Mouse (Mus musculus) neural tube, embryonic 14.5 days (tissue): ENCODE measurements around the gene Osbpl3. TPM values are rescaled to one million over a fixed set of nuclear protein-coding genes. Genes with fewer than 3 reads are reported as not detected.

Experiments used
- ATAC-seq: fragments of 200-750 bp; cut with Nextera tagmentation; 2 replicates; pipeline ENCODE4 v1.8.0; 2017; ENCODE audit warnings: low read depth, mild to moderate bottlenecking, moderate TSS enrichment, moderate library complexity
- H3K27ac ChIP-seq: fragments of 300-500 bp; sonication (generic); 2 replicates; pipeline ENCODE4 v1.5.1; 2014; ENCODE audit warnings: low read depth, mild to moderate bottlenecking, control low read depth, low read length, moderate library complexity, mixed read lengths
- H3K27me3 ChIP-seq: fragments of 300-500 bp; sonication (generic); 2 replicates; pipeline ENCODE4 v1.6.1; 2014; ENCODE audit warnings: low read length; ENCODE audit not compliant: control insufficient read depth, insufficient read depth
- H3K36me3 ChIP-seq: fragments of 300-500 bp; sonication (generic); 2 replicates; pipeline ENCODE4 v1.6.1; 2014; ENCODE audit warnings: low read length, mixed read lengths; ENCODE audit not compliant: control insufficient read depth, insufficient read depth
- H3K4me1 ChIP-seq: fragments of 300-500 bp; sonication (generic); 2 replicates; pipeline ENCODE4 v1.6.1; 2014; ENCODE audit warnings: low read length; ENCODE audit not compliant: control insufficient read depth, insufficient read depth
- H3K4me2 ChIP-seq: fragments of 300-500 bp; sonication (generic); 2 replicates; pipeline ENCODE4 v1.6.1; 2014; ENCODE audit warnings: mild to moderate bottlenecking, low read depth, low read length, control low read depth
- H3K4me3 ChIP-seq: fragments of 300-500 bp; sonication (generic); 2 replicates; pipeline ENCODE4 v1.5.1; 2014; ENCODE audit warnings: low read depth, low read length, control low read depth, mixed read lengths
- H3K9ac ChIP-seq: fragments of 300-500 bp; sonication (generic); replicated peaks from 2 replicates; pipeline ENCODE4 v1.6.1; 2014; ENCODE audit warnings: low read depth, mild to moderate bottlenecking, control low read depth, low read length, mixed read lengths
- H3K9me3 ChIP-seq: fragments of 300-500 bp; sonication (generic); 2 replicates; pipeline ENCODE4 v1.6.1; 2016; ENCODE audit warnings: low read length; ENCODE audit not compliant: control insufficient read depth
- WGBS: fragments of 180-500 bp; shearing (Covaris S2); extraction: QIAGEN DNeasy Blood & Tissue Kit; methylation state at CpG from one replicate; pipeline ENCODE4 v1.1.7; 2014; 5-methylcytosine and 5-hydroxymethylcytosine counted together
- polyA plus RNA-seq: library from polyadenylated mRNA; unstranded; fragments of >200 nt; fragmentation: Nextera tagmentation; extraction: Ambion mirVana; gene quantifications from 2 replicates; pipeline ENCODE4 v1.2.1, GENCODE M21; 2014

Gene Osbpl3
- polyA plus RNA-seq, 1 experiment from 2014 or later: 3.2 TPM

DNA sequence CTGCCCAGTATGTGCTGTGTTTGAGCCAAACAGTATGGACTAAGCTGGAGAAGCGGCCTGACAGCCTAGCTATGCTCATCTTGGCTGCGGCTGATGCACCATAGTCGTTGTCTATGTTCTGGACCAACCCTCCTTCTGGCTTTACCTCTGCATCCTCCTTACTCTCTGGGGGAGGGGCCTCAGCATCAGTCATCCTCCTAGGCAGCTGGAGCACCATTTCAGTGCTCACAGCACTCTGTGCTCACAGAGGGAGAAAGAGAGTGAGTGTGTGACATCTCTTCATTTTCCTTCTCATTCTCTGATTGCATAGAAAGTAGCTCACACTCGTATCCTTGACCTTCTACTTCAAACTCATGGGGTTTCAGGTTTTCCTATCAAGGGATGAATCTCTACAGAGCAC lies 129.8 kb downstream of the Osbpl3 start:
- Histone ChIP-seq H3K4me3 (no peak overlapping the region), H3K4me1 (no peaks in the 10 kb centered on the region), H3K9ac (no peak overlapping the region), H3K9me3 (no peaks in the 10 kb centered on the region), H3K4me2 (no peak overlapping the region), H3K27ac (no peak overlapping the region), H3K36me3 (no peaks in the 10 kb centered on the region), H3K27me3 (no peaks in the 10 kb centered on the region)
- no peak for ATAC-seq
- 88% methylated on average over 4 of the region's 4 CpGs for WGBS

DNA sequence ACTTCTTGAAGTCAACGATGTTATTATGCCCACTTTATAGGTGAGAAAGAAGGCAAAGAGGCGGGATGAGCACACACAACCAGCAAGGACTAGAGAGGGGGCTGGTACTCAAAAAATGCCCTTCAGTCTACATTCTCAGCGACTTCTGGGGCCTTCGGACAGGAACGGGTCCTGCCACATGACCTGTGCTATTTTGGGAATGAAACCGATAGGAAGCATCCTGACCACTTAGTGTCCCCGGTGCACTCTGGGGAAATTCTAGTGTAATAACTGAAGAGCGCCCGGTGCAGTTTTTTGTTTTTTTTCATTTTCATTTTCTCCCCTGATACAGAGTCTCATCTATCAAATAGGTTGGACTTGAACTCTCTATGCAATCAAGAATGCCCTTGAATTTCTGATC lies 130.5 kb downstream of the Osbpl3 start:
- no peak overlapping the region for H3K27ac ChIP-seq
- no peaks in the 10 kb centered on the region for H3K4me1 ChIP-seq
- H3K36me3 ChIP-seq: no peaks in the 10 kb centered on the region
- H3K9ac ChIP-seq: no peak overlapping the region
- H3K27me3 ChIP-seq: no peaks in the 10 kb centered on the region
- ATAC-seq: no peak
- H3K4me3 ChIP-seq: no peak overlapping the region
- 86% methylated on average over 9 of the region's 9 CpGs for WGBS
- no peak overlapping the region for H3K4me2 ChIP-seq
- no peaks in the 10 kb centered on the region for H3K9me3 ChIP-seq

DNA sequence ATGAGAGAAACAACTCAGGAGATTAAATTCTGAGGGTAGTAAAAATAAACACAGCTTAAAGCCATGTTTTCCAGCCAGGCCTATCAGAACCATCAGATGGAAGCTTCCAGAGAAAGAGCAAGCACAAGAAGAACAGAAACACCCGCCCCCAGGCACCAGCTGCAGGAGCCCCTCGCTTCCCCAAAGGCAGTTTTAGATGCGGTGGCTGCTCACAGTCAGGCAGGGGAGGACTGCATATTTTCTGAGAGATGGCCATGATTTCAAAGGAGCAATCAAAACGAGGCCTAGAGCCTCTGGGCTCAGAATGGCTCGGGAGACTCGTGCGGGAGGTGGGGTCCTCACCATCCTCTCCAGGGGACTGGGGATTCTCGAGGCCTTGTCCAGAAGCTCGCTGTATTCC lies 133.4 kb downstream of the Osbpl3 start:
- Histone ChIP-seq H3K27ac (no peak overlapping the region), H3K27me3 (no peaks in the 10 kb centered on the region), H3K4me2 (no peak overlapping the region), H3K36me3 (no peaks in the 10 kb centered on the region), H3K9ac (no peak overlapping the region), H3K4me1 (no peaks in the 10 kb centered on the region), H3K4me3 (no peak overlapping the region), H3K9me3 (no peaks in the 10 kb centered on the region)
- no peak for ATAC-seq
- 55% methylated on average over 9 of the region's 9 CpGs for WGBS

DNA sequence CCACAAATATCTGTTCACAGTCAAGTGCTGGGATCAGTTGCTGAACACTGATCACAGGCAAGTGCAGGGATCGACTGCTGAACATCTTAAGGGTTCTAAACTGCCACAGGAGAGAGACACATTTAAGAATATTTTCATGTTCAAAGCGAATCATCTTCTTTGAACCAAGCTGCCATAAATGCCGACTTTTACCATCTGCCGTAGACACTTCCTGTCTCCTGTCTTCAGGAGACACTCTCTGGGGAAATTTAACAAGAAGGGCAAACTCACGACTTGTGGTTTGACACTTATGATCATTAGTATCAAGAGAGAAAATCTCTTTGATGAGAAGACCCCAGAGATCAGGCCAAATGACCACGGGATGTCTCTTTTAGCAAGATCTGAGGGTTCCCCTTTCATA lies 134.3 kb downstream of the Osbpl3 start:
- Histone ChIP-seq H3K4me3 (no peak overlapping the region), H3K9ac (no peak overlapping the region), H3K9me3 (no peaks in the 10 kb centered on the region), H3K27me3 (no peaks in the 10 kb centered on the region), H3K4me1 (no peaks in the 10 kb centered on the region), H3K27ac (no peak overlapping the region), H3K36me3 (no peaks in the 10 kb centered on the region), H3K4me2 (no peak overlapping the region)
- 79% methylated on average over 6 of the region's 6 CpGs for WGBS
- no peak for ATAC-seq

DNA sequence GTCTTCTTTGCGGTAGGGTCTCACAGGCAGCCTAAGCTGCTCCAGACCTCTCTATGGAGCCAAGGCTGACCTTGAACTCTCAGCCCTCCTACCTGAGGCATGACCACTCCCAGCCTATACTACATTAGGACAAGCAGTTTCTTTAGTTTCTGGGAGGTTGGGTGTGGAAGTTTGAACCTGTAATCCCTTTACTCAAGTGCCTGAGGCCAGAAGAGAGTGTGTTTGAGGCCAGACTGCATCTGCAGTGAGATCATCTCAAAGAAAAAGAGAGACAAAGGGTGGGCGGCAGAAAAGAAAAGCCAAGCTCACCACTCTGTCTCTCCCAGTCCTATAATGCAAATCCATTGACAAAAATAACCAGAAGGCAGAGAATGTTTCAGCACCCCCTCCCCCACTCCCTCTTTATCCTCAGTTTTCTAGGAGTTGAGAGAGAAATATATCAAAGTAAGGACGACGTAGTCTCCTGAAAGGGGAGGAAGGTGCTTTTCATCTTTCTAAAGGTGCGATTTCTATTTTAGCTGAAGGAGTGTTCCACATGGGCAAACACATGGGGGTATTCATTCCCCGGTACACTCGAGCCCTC lies 137.3 kb downstream of the Osbpl3 start:
- no peak overlapping the region for H3K27ac ChIP-seq
- no peaks in the 10 kb centered on the region for H3K9me3 ChIP-seq
- 66% methylated on average over 7 of the region's 7 CpGs for WGBS
- no peak for ATAC-seq
- no peaks in the 10 kb centered on the region for H3K4me1 ChIP-seq
- no peaks in the 10 kb centered on the region for H3K36me3 ChIP-seq
- H3K27me3 ChIP-seq: no peaks in the 10 kb centered on the region
- no peak overlapping the region for H3K9ac ChIP-seq
- H3K4me3 ChIP-seq: no peak overlapping the region
- H3K4me2 ChIP-seq: no peak overlapping the region

DNA sequence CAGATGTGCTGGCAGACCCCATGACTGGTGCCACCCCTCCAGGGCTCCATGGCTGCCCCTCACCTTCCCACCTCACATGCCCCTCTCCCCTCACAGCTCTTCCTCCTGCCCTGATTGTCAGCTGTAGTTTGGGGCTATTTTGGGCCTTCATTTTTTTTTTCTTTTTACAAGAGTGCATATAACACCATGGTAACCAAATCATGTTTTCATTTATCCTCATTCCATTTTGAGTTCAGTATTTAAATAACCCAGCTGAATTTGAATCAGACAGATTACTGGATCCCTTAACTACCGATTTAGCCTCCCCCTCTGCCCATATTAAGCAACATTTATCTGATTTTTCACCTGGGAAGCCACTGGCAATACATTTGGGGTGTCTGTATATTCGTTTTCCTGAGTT lies 137.9 kb downstream of the Osbpl3 start:
- no peak overlapping the region for H3K27ac ChIP-seq
- H3K4me2 ChIP-seq: no peak overlapping the region
- WGBS: 70% methylated on average over 2 of the region's 2 CpGs
- no peaks in the 10 kb centered on the region for H3K36me3 ChIP-seq
- H3K9me3 ChIP-seq: no peaks in the 10 kb centered on the region
- no peaks in the 10 kb centered on the region for H3K27me3 ChIP-seq
- H3K9ac ChIP-seq: no peak overlapping the region
- H3K4me1 ChIP-seq: no peaks in the 10 kb centered on the region
- no peak for ATAC-seq
- H3K4me3 ChIP-seq: no peak overlapping the region

DNA sequence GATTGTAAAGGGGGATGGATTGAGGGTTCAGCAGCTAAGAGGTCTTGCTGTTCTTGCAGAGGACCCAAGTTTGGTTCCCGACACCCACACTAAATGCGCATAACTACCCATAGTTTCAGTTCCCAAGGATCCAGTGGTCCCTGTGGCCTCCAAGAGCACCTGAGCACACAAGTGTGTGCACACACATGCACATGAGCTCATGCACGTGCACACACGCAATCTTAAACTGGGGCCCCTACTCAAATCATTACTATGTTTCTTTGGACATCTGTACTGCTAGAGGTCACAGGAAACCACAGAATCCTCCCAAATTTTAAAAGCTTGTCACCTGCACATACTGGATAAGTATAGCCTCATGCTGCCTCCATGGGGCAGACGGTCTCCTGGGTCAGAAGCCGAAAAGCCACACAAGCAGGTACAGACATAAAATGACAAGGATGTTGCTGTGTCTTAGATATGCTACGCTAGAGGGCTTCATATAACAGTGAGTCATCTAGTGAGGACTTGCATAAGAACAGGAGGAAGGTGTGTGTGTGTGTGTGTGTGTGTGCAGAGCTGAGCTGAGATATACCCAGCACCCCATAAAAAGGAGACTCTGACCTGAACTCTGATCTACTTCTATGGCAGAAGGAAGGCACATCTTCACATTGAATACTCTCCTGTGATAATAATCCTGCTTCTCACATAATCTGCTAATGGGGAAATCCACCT lies 139.1 kb downstream of the Osbpl3 start:
- Histone ChIP-seq H3K9ac (no peak overlapping the region), H3K4me1 (no peaks in the 10 kb centered on the region), H3K4me2 (no peak overlapping the region), H3K27ac (no peak overlapping the region), H3K36me3 (no peaks in the 10 kb centered on the region), H3K27me3 (no peaks in the 10 kb centered on the region), H3K4me3 (no peak overlapping the region), H3K9me3 (no peaks in the 10 kb centered on the region)
- ATAC-seq: no peak
- WGBS: 96% methylated on average over 7 of the region's 7 CpGs

DNA sequence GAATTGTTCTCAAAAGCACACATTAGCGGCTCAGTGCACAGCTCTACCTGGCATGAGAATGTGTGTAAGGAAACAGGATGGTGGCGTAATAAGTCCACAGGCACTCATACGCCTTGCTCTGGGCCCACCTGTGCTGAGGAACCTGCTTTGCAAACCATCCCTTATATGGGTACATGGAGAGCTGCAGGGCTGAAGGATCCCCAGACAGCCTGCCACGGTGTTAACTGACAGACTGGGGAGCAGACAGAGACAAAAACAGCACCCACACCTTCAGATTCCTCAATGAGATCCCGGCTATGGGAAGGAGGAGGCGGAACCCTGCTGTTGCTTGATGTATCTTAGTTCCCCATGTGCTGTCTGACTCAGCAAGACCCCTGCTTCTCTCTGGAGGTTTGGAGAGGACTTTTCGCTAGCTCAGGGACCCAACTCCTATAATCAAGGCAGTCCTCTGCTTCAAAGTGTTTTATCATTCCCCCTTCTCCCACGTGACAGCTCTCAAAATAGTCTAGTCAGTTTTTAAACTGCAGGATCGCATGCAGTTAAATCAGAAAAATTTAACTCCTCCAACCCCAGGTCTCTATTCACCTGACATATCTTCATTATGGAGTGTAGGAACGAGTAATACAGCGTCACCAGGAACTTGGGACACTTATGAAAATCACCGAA lies 141.5 kb downstream of the Osbpl3 start:
- no peak overlapping the region for H3K9ac ChIP-seq
- no peak for ATAC-seq
- H3K27ac ChIP-seq: no peak overlapping the region
- H3K27me3 ChIP-seq: no peaks in the 10 kb centered on the region
- no peaks in the 10 kb centered on the region for H3K9me3 ChIP-seq
- H3K4me1 ChIP-seq: no peaks in the 10 kb centered on the region
- no peak overlapping the region for H3K4me2 ChIP-seq
- H3K36me3 ChIP-seq: no peaks in the 10 kb centered on the region
- WGBS: 82% methylated on average over 12 of the region's 12 CpGs
- no peak overlapping the region for H3K4me3 ChIP-seq

DNA sequence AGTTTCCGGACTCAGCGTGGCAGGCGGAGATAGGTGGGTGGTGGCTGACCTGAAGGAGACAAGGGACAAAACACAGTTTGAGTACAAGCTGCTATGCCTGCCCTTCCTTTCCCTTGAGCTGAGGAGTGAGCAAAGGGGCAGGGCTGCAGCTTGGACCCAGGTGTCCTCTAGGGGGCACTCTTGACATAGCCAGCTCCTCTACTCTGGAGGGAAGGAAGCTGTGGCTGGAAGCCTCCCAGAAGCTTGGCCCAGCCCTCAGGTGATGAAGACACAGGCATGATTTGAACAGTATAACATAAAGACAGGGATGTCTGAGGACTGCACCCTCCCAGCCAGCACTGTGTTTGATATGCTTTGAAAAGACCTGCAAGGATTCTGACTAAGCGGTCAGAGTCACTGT lies 143.4 kb downstream of the Osbpl3 start:
- H3K9ac ChIP-seq: no peak overlapping the region
- WGBS: 35% methylated on average over 4 of the region's 4 CpGs
- H3K4me2 ChIP-seq: no peak overlapping the region
- H3K27ac ChIP-seq: no peak overlapping the region
- ATAC-seq: peak; percentile 85; the same call in 1 of the 2 replicates
- H3K27me3 ChIP-seq: no peaks in the 10 kb centered on the region
- no peaks in the 10 kb centered on the region for H3K4me1 ChIP-seq
- H3K9me3 ChIP-seq: no peaks in the 10 kb centered on the region
- no peak overlapping the region for H3K4me3 ChIP-seq
- H3K36me3 ChIP-seq: no peaks in the 10 kb centered on the region
